Mouse (Mus musculus): Measurements from ENCODE around the gene Fnbp1.

Gene Fnbp1

GRCm38 (mm10) chr2:31101285-31101684 is 40.5 kb downstream of the Fnbp1 start:
- in situ Hi-C loops (cut with MboI, MseI): no loop called here

- in situ Hi-C loops (cut with MboI, MseI): no loop called here
These were observed 42.7 kb downstream of the Fnbp1 start for GRCm38 (mm10) chr2:31099079-31099478.

GRCm38 (mm10) chr2:31098616-31099015 is 43.2 kb downstream of the Fnbp1 start:
- in situ Hi-C loops (cut with MboI, MseI): no loop called here

- in situ Hi-C loops (cut with MboI, MseI): no loop called here
These were observed 44.5 kb downstream of the Fnbp1 start for GRCm38 (mm10) chr2:31097276-31097675.

GRCm38 (mm10) chr2:31096119-31096518 is 45.7 kb downstream of the Fnbp1 start:
- in situ Hi-C loops (cut with MboI, MseI): no loop called here

GRCm38 (mm10) chr2:31094565-31094964 is 47.2 kb downstream of the Fnbp1 start:
- in situ Hi-C loops (cut with MboI, MseI): no loop called here

- in situ Hi-C loops (cut with MboI, MseI): no loop called here
These were observed 48.9 kb downstream of the Fnbp1 start for GRCm38 (mm10) chr2:31092939-31093338.

GRCm38 (mm10) chr2:31091182-31091581 is 50.6 kb downstream of the Fnbp1 start:
- in situ Hi-C loops (cut with MboI, MseI): no loop called here

GRCm38 (mm10) chr2:31089607-31090006 is 52.2 kb downstream of the Fnbp1 start:
- in situ Hi-C loops (cut with MboI, MseI): no loop called here

GRCm38 (mm10) chr2:31088871-31089270 is 52.9 kb downstream of the Fnbp1 start:
- in situ Hi-C loops (cut with MboI, MseI): no loop called here

- in situ Hi-C loops (cut with MboI, MseI): no loop called here
These were observed 53.8 kb downstream of the Fnbp1 start for GRCm38 (mm10) chr2:31087663-31088661.

GRCm38 (mm10) chr2:31087085-31087484 is 54.7 kb downstream of the Fnbp1 start:
- in situ Hi-C loops (cut with MboI, MseI): no loop called here

GRCm38 (mm10) chr2:31086543-31086942 is 55.3 kb downstream of the Fnbp1 start:
- in situ Hi-C loops (cut with MboI, MseI): no loop called here

- in situ Hi-C loops (cut with MboI, MseI): no loop called here
These were observed 57.5 kb downstream of the Fnbp1 start for GRCm38 (mm10) chr2:31084169-31084850.

GRCm38 (mm10) chr2:31083372-31083771 is 58.4 kb downstream of the Fnbp1 start:
- in situ Hi-C loops (cut with MboI, MseI): no loop called here

- in situ Hi-C loops (cut with MboI, MseI): no loop called here
These were observed 59.2 kb downstream of the Fnbp1 start for GRCm38 (mm10) chr2:31082639-31083038.

GRCm38 (mm10) chr2:31081349-31081748 is 60.5 kb downstream of the Fnbp1 start:
- in situ Hi-C loops (cut with MboI, MseI): no loop called here

- in situ Hi-C loops (cut with MboI, MseI): loop anchor here (5.0 to 10.0 kb wide), 3 partner anchors 38 to 1966 kb away; partner anchors contain the start of gene Fnbp1 (in 1 of the 2)
These were observed 62.7 kb downstream of the Fnbp1 start for GRCm38 (mm10) chr2:31079117-31079516.

- in situ Hi-C loops (cut with MboI, MseI): loop anchor here (5.0 to 10.0 kb wide), 3 partner anchors 40 to 1967 kb away; partner anchors contain the start of gene Fnbp1 (in 1 of the 2)
These were observed 64.2 kb downstream of the Fnbp1 start for GRCm38 (mm10) chr2:31077574-31077973.

GRCm38 (mm10) chr2:31076351-31077140 is 65.3 kb downstream of the Fnbp1 start:
- in situ Hi-C loops (cut with MboI, MseI): loop anchor here (5.0 to 10.0 kb wide), 3 partner anchors 41 to 1968 kb away; partner anchors contain the start of gene Fnbp1 (in 1 of the 2)

GRCm38 (mm10) chr2:31075836-31076235 is 66.0 kb downstream of the Fnbp1 start:
- in situ Hi-C loops (cut with MboI, MseI): loop anchor here (5.0 to 10.0 kb wide), 3 partner anchors 41 to 1969 kb away; partner anchors contain the start of gene Fnbp1 (in 1 of the 2)

Measured in T-helper 17 cell (primary cell).